Mouse (Mus musculus) B cell, adult (primary cell): Measurements from ENCODE around the gene Dlgap5. TPM values are rescaled to one million over a fixed set of nuclear protein-coding genes. Genes with fewer than 3 reads are reported as not detected.

ENCODE experiments used
- total RNA-seq: library from RNA; stranded (reverse); gene quantifications from 4 replicates; pipeline ENCODE4 v1.2.4, GENCODE M21; 2023; ENCODE audit not compliant: inconsistent age

The Dlgap5 gene
- 5.9 to 10.2 TPM (median 7.4 TPM) in 4 replicates for total RNA-seq

DNA sequence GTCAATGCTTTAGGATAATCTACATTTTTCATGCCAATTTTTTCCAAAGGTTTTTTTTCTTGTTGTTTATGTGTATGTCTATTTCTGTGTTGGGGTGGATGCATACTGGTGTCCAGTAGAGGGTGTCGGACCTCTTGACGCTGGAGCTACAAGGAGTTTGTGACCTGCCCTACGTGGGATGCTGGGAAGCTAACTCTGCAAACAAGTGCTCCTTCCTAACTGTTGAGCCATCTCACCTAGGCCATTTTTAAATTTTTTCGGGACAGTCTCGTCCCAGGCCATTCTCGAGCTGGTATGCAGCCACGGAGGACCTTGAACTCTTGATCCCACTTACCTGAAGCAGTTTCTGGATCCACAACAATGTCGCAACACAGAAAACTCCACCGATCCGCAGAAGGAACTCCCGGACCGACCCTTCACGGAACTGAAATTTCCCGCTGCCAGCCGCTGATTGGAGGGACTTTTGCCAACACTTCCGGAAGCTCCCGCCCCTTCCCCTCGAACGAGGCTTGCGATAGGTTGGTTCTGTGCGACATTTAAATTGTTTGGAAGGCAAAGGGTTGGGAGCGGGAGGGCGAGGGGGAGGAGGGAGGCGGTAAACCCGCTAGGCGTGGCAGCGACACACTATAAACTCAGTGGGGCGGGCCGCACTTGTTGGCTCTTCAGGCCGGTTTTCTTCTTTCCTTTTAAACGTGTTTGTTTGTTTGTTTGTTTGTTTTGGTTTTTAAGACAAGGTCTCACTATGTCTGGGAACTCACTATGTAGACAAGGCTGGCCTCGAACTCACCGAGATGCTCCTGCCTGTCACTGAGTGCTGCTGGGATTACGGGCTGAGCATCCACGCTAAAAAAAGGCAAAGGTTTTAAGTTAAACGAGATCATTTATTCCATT lies at the start of gene Dlgap5:
Dlgap5 (minus strand) TSS at position 633 of the 891 bp plus-strand sequence.

DNA sequence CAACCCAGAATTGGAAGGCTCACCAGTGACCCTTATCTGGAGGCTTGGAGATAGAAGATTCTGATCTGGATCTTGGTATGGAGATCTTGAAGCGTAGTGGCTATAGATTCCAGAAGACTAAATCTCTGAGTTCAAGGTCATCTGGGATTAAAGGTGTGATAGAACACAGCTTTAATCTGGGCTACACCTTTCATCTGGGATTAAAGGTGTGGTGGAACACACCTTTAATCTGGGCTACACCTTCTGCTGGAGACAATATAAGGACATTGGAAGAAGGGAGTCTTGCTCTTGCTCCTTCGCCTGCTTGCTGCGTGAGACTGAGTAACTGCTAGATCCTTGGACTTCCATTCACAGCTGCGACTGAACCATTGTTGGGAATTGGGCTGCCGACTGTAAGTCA lies 31.9 kb upstream of the Dlgap5 start, which contains the start of gene Fbxo34:
Fbxo34 (plus strand) TSS at position 301 of the 400 bp plus-strand sequence.

DNA sequence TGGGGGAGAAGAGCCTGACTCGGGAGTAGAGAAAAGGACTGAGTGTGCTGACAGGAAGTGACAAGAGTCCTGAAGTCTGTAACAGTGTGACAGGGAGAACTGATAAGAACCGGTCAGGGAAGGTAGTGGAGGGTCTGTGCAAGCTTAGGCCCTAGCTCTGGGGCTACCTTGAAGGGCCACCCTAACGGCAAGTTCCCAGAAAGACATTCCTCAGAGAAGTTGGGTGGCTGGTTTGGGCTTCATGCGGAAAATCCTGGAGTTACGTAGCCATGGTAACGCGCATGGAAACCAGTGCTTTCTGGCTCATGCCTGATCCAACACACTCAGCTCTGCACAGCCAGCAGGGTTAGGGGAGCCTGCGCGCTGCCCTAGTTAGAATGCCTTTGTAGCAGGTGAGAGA lies 50.7 kb downstream of the Dlgap5 start, which contains the start of gene Lgals3:
Lgals3 (plus strand) TSS at position 291 of the 400 bp plus-strand sequence.

Other genes with a start within 250 kb of the Dlgap5 start
- 71.3 to 85.2 TPM (median 78.8 TPM) in 4 replicates for gene Gch1, start 229.0 kb downstream of the Dlgap5 start, total RNA-seq
- 21.0 to 35.2 TPM (median 23.7 TPM) in 4 replicates for gene Wdhd1, start 141.6 kb downstream of the Dlgap5 start, total RNA-seq
- gene Socs4, start 141.5 kb downstream of the Dlgap5 start, total RNA-seq = 28.4 to 33.3 TPM (median 30.3 TPM) in 4 replicates
- 139 to 165 TPM (median 157 TPM) in 4 replicates for gene Mapk1ip1l, start 120.1 kb downstream of the Dlgap5 start, total RNA-seq
- 3.1 to 5.9 TPM (median 3.8 TPM) in 4 replicates for gene Lgals3, start 50.7 kb downstream of the Dlgap5 start, total RNA-seq
- 13.6 to 19.2 TPM (median 16.5 TPM) in 4 replicates for gene Fbxo34, start 32.0 kb upstream of the Dlgap5 start, total RNA-seq
- 22.1 to 36.5 TPM (median 28.3 TPM) in 4 replicates for gene Atg14, start 152.2 kb upstream of the Dlgap5 start, total RNA-seq
- 110 to 114 TPM (median 110 TPM) in 4 replicates for gene Ktn1, start 230.0 kb upstream of the Dlgap5 start, total RNA-seq